Mouse (Mus musculus) embryonic fibroblast, embryonic 13.5 days (primary cell): ENCODE measurements around the gene Il10rb.

ENCODE experiments used
- CTCF ChIP-seq: IDR thresholded peaks from 2 replicates; pipeline ENCODE4 v1.5.1; 2011; ENCODE audit warnings: mild to moderate bottlenecking, control low read depth, low read length, moderate library complexity, borderline replicate concordance; ENCODE audit not compliant: insufficient read depth
- POLR2A ChIP-seq: IDR thresholded peaks from 2 replicates; pipeline ENCODE4 v1.6.1; 2011; ENCODE audit warnings: low read depth, mild to moderate bottlenecking, control low read depth, low read length, moderate library complexity

GRCm38 (mm10) chr16:91441811-91442240 lies 35.9 kb downstream of the Il10rb start:
- TF ChIP-seq CTCF (no peak), POLR2A (no peak)
